Mouse (Mus musculus): ENCODE measurements at regions not wholly inside any gene's neighbourhood (a gene's known extent, or its start where the extent isn't known, plus 50 kb on each side); places are given as distances from the start of the nearest gene placed in this dataset.

- DNase-seq, result peak; percentile 1 to 2
These were observed 73.1 kb downstream of the Rps15a start for GRCm38 (mm10) chr7:118042914-118043313.

- DNase-seq, result no peak
These were observed 76.1 kb downstream of the Rps15a start for GRCm38 (mm10) chr7:118039862-118040261.

- no peak for DNase-seq
These were observed 78.9 kb downstream of the Rps15a start for GRCm38 (mm10) chr7:118037062-118037461.

GRCm38 (mm10) chr7:118026106-118026526 lies 89.9 kb downstream of the Rps15a start:
- no peak for DNase-seq

GRCm38 (mm10) chr7:118004620-118005019 lies 111.4 kb downstream of the Rps15a start:
- no peak for DNase-seq

- DNase-seq, result no peak
These were observed 114.1 kb downstream of the Rps15a start for GRCm38 (mm10) chr7:118001881-118002280.

GRCm38 (mm10) chr7:118001121-118001520 lies 114.9 kb downstream of the Rps15a start:
- peak; percentile 9 to 56 for DNase-seq

GRCm38 (mm10) chr7:117982177-117982576 lies 133.8 kb downstream of the Rps15a start:
- DNase-seq, result no peak

- no peak for DNase-seq
These were observed 144.8 kb downstream of the Rps15a start for GRCm38 (mm10) chr7:117971176-117971575.

- DNase-seq, result no peak
These were observed 172.6 kb downstream of the Rps15a start for GRCm38 (mm10) chr7:117943435-117943834.

GRCm38 (mm10) chr7:117939618-117940017 lies 176.4 kb downstream of the Rps15a start:
- no peak for DNase-seq

- DNase-seq, result no peak
These were observed 181.1 kb downstream of the Rps15a start for GRCm38 (mm10) chr7:117934908-117935307.

- no peak for DNase-seq
These were observed 184.6 kb downstream of the Rps15a start for GRCm38 (mm10) chr7:117931234-117931895.

GRCm38 (mm10) chr7:117930392-117930791 lies 185.6 kb downstream of the Rps15a start:
- DNase-seq, result no peak

- DNase-seq, result no peak
These were observed 189.6 kb downstream of the Rps15a start for GRCm38 (mm10) chr7:117926396-117926795.

- no peak for DNase-seq
These were observed 193.7 kb downstream of the Rps15a start for GRCm38 (mm10) chr7:117922270-117922669.

GRCm38 (mm10) chr7:117918206-117918995 lies 197.6 kb downstream of the Rps15a start:
- DNase-seq, result no peak

- DNase-seq, result no peak
These were observed 199.1 kb downstream of the Rps15a start for GRCm38 (mm10) chr7:117916915-117917314.

GRCm38 (mm10) chr7:117912453-117912852 lies 203.5 kb downstream of the Rps15a start:
- peak; percentile 4 to 26 for DNase-seq

- no peak for DNase-seq
These were observed 204.9 kb downstream of the Rps15a start for GRCm38 (mm10) chr7:117911062-117911461.

- DNase-seq, result peak; percentile 7 to 14
These were observed 219.5 kb downstream of the Rps15a start for GRCm38 (mm10) chr7:117896528-117896927.

GRCm38 (mm10) chr7:117887288-117887687 lies 228.7 kb downstream of the Rps15a start:
- no peak for DNase-seq

GRCm38 (mm10) chr7:117882803-117883202 lies 233.2 kb downstream of the Rps15a start:
- DNase-seq, result peak; percentile 48 to 81

- DNase-seq, result no peak
These were observed 237.1 kb downstream of the Rps15a start for GRCm38 (mm10) chr7:117878903-117879302.
